Mouse (Mus musculus): ENCODE data around the gene Olfr1311.

- TF ChIP-seq CTCF (IDR thresholded peaks at IDR 0.05; ENCODE audit: low read depth): no peak
- TF ChIP-seq EP300 (IDR thresholded peaks at IDR 0.05; ENCODE audit: low read depth): no peak
Measured at GRCm38 (mm10) chr2:112014900-112015299, 9.3 kb downstream of the Olfr1311 start.
